Mouse (Mus musculus) embryonic facial prominence, embryonic 14.5 days (tissue): Measurements from ENCODE around the gene Ccdc6. TPM values are rescaled to one million over a fixed set of nuclear protein-coding genes. Genes with fewer than 3 reads are reported as not detected.

Source experiments
- ATAC-seq: fragments of 200-750 bp; cut with Nextera tagmentation; 2 replicates; pipeline ENCODE4 v1.8.0; 2017; ENCODE audit warnings: low read depth, moderate number of reproducible peaks, moderate TSS enrichment
- DNase-seq: peaks from one replicate; pipeline ENCODE4 v3.0.0-alpha.2; 2015; ENCODE audit warnings: low spot score
- H3K27ac ChIP-seq: fragments of 300-500 bp; sonication (generic); replicated peaks from 2 replicates; pipeline ENCODE4 v1.5.1; 2014; ENCODE audit warnings: low read depth, mild to moderate bottlenecking, low read length, moderate library complexity
- H3K27me3 ChIP-seq: fragments of 300-500 bp; sonication (generic); replicated peaks from 2 replicates; pipeline ENCODE4 v1.6.1; 2014; ENCODE audit warnings: low read length; ENCODE audit not compliant: control insufficient read depth, insufficient read depth
- H3K36me3 ChIP-seq: fragments of 300-500 bp; sonication (generic); 2 replicates; pipeline ENCODE4 v1.6.1; 2014; ENCODE audit warnings: low read length, mixed read lengths; ENCODE audit not compliant: control insufficient read depth, insufficient read depth
- H3K4me1 ChIP-seq: fragments of 300-500 bp; sonication (generic); 2 replicates; pipeline ENCODE4 v1.6.1; 2014; ENCODE audit warnings: antibody characterized with exemption, low read length; ENCODE audit not compliant: control insufficient read depth, insufficient read depth
- H3K4me2 ChIP-seq: fragments of 300-500 bp; sonication (generic); 2 replicates; pipeline ENCODE4 v1.6.1; 2014; ENCODE audit warnings: low read depth, mild to moderate bottlenecking, low read length, moderate library complexity, mixed read lengths
- H3K4me3 ChIP-seq: fragments of 300-500 bp; sonication (generic); 2 replicates; pipeline ENCODE4 v1.5.1; 2014; ENCODE audit warnings: low read depth, mild to moderate bottlenecking, low read length
- H3K9ac ChIP-seq: fragments of 300-500 bp; sonication (generic); 2 replicates; pipeline ENCODE4 v1.6.1; 2014; ENCODE audit warnings: low read depth, mild to moderate bottlenecking, low read length, moderate library complexity, mixed read lengths
- H3K9me3 ChIP-seq: fragments of 300-500 bp; sonication (generic); 2 replicates; pipeline ENCODE4 v1.6.1; 2016; ENCODE audit warnings: low read length; ENCODE audit not compliant: control insufficient read depth
- WGBS: fragments of 180-500 bp; shearing (Covaris S2); extraction: QIAGEN DNeasy Blood & Tissue Kit; methylation state at CpG from one replicate; pipeline ENCODE4 v1.1.7; 2014; 5-methylcytosine and 5-hydroxymethylcytosine counted together
- polyA plus RNA-seq: library from polyadenylated mRNA; unstranded; fragments of >200 nt; fragmentation: Nextera tagmentation; extraction: Ambion mirVana; gene quantifications from 2 replicates; pipeline ENCODE4 v1.2.1, GENCODE M21; 2014

Gene Ccdc6
- 19.7 and 20.4 TPM in 2 replicates for polyA plus RNA-seq

DNA sequence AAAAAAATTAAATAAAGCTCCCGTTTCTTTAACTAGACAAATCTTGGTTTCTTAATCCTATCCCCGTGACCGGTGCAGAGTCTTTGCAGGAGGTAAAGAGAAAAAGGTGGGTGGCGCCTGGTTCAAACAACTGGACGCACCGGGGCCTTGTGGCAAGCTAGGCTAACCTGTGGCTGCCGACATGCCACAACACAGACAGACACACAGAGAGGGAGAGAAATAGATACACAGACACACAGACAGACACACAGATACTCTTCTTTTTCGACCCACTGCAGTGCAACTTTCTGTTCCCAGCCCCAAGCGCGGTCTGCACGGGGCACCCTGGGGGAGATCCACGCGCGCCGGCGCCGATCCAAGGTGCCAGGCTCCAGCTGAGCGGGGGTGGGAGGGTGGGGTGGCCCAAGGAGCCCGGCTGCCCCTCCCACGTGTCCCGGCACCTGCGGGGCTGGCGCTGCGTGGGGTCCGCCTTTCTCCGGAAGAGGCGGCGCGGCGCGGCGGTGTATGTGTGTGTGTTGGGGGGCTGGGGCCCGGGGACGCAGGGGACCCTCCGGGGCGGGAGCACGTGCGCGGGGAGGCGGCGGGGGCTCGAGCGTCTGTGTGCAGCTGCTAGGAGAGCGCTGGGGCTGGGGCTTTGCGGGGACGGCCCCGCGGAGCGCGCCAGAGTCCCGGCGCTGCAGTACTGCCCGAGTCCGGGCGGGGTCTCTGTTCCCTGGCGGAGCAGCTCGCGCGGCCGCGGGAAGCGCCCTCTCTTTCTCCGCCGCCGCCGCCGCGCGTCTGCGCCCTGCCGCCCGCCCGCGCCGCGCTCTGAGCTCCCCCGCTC, at the start of gene Ccdc6:
Gene Ccdc6 (plus strand): TSS at position 756 of the 823 bp plus-strand sequence.
- Histone ChIP-seq H3K4me3 (peak within 1 kb of the TSS; percentile 91), H3K27ac (peak within 1 kb of the TSS; percentile 90), H3K9ac (peak within 1 kb of the TSS; percentile 89), H3K36me3 (no peaks in the 10 kb centered on the region), H3K27me3 (no peaks in the 10 kb centered on the region), H3K4me1 (peaks cover 32% of the 10 kb centered on the region), H3K4me2 (peak within 1 kb of the TSS; percentile 76), H3K9me3 (0 out of 2 replicates have a peak, but pooled peaks cover 2% of the 10 kb centered on the region)
- DNase-seq (peak; percentile 91), ATAC-seq (peak; percentile 90)
- WGBS: 2% methylated on average over 17 of the region's 77 CpGs

DNA sequence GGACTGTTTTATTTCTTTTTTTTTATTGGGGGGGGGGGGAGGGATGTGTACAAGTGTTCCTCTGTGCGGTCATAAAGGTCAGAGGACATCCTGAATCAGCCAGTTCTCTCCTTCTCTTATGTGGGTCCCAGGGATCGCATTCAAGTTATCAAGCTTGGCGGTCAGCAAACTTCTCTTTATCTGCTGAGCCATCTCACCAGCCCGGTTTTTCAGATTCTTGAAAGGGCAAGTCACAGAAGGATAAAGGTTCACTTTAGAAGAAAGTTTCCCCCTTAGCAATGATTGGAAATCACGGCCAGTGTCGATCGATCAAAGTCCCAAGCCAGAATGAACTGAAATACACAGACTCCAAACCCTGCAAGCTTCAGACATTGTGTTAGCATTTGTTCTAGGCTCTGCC, 47.1 kb upstream of the Ccdc6 start:
- DNase-seq (no peak), ATAC-seq (no peak)
- H3K9me3 ChIP-seq: peaks cover 6% of the 10 kb centered on the region; the same call in 1 of the 2 replicates
- H3K9ac ChIP-seq: no peak overlapping the region
- H3K27me3 ChIP-seq: no peaks in the 10 kb centered on the region
- no peaks in the 10 kb centered on the region for H3K36me3 ChIP-seq
- no peak overlapping the region for H3K27ac ChIP-seq
- WGBS: 86% methylated on average over 7 of the region's 7 CpGs
- no peak overlapping the region for H3K4me3 ChIP-seq
- no peak overlapping the region for H3K4me2 ChIP-seq
- H3K4me1 ChIP-seq: no peaks in the 10 kb centered on the region

DNA sequence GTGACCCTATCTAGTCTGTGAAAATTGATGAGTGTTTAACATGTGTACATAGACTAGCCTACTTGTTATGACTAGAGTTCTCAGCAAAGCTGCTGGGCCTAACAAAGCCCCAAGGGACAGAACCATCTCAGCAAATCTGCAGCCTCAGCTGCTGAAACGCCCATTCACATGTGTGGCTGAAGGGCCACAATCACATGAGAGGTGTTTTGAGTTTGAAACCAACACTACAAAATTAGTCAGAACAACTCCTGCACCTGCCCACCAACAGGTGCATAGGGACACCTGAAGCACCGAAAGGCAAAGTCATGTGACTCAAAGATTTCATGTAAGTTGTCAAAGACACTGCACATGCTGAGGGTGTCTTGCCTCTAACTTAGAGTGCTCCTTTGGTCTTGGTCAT, 41.6 kb upstream of the Ccdc6 start:
- H3K27ac ChIP-seq: no peak overlapping the region
- no peaks in the 10 kb centered on the region for H3K27me3 ChIP-seq
- peaks cover 6% of the 10 kb centered on the region; the same call in 1 of the 2 replicates for H3K9me3 ChIP-seq
- WGBS: 83% methylated on average over 2 of the region's 2 CpGs
- no peak overlapping the region for H3K4me2 ChIP-seq
- no peak overlapping the region for H3K9ac ChIP-seq
- H3K4me3 ChIP-seq: no peak overlapping the region
- H3K4me1 ChIP-seq: no peaks in the 10 kb centered on the region
- ATAC-seq (no peak), DNase-seq (no peak)
- H3K36me3 ChIP-seq: no peaks in the 10 kb centered on the region

DNA sequence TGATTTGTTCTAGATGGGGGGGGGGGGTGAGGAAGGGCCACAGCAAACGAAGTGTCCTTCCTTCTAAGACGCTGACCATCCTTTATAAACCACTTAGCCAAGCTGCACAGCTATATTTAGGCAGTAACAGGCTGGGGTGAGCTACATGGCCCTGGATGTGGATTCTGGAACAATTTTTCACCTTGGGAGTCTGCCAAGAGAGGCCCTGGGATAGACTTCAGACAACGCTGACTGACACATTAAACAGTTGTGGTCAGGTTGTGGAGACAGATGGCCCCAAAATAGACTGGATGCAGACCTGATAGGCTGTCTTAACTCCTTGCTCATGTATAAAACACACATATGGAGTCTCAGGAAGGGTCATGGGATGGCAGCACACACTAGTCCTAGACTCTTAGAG, 39.9 kb upstream of the Ccdc6 start:
- Histone ChIP-seq H3K36me3 (no peaks in the 10 kb centered on the region), H3K4me2 (no peak overlapping the region), H3K27ac (0 out of 2 replicates have a peak overlapping the region, but pooled peaks have one; percentile 10), H3K9ac (no peak overlapping the region), H3K4me1 (no peaks in the 10 kb centered on the region), H3K4me3 (no peak overlapping the region), H3K9me3 (peaks cover 6% of the 10 kb centered on the region; the same call in 1 of the 2 replicates), H3K27me3 (no peaks in the 10 kb centered on the region)
- DNase-seq (peak; percentile 87), ATAC-seq (peak; percentile 59)
- 56% methylated on average over 3 of the region's 3 CpGs for WGBS

DNA sequence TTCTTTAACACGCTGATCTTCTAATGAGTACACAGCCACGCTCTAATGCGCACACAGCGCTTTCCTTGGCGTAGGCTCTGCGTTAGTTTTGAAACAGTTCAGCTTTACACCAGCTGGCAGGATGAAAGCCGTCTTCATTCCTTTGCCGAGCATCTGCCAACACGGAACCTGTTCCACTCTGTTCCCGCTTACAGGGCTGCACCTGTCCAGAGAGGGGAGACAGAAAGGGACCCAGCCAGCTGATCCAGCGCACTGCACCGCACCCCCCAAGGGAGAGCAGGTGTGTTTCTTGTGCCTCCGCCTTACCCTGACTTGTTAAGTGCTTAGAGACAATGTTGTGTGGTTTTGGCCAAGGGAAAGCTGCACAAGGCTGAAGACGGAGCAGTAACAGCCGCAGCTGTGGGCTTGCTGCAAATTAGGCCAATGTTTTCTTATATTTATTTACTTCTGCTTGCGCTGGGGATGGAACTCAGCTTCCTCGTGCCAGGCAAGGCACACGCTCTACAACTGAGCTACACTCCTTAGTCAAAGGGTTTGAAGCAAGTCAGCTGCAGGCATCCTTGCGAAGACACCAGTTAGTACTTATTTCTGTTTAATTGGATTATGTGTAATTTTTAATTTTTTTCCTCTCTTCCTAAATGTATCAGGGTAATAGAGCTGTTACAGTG, 36.8 kb upstream of the Ccdc6 start:
- Histone ChIP-seq H3K27ac (no peak overlapping the region), H3K4me3 (no peak overlapping the region), H3K9ac (no peak overlapping the region), H3K36me3 (no peaks in the 10 kb centered on the region), H3K4me1 (no peaks in the 10 kb centered on the region), H3K9me3 (no peaks in the 10 kb centered on the region), H3K27me3 (no peaks in the 10 kb centered on the region), H3K4me2 (peak overlapping the region; percentile 15; the same call in 1 of the 2 replicates)
- ATAC-seq (peak; percentile 91), DNase-seq (peak; percentile 87)
- 61% methylated on average over 19 of the region's 19 CpGs for WGBS

DNA sequence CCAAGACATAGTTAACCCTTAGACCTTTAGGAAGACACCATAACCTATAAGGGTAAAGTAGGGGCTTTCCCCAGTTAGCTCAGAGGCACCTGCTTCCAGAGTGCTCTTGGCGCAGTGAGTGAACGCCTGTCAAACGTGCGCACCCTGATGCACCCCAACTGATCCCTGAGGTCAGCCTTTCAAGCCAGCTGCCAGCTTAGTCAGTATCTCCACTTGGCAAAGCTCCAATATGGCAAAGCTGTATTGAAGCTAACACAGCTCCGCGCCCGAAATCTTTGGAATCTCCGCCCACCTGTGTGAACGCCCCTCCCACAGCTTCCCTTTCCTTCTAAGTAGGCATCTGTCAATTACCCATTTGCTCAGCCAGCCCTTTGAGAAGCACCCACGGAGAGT, 36.2 kb upstream of the Ccdc6 start:
- Histone ChIP-seq H3K27me3 (no peaks in the 10 kb centered on the region), H3K4me1 (no peaks in the 10 kb centered on the region), H3K4me3 (no peak overlapping the region), H3K27ac (no peak overlapping the region), H3K9me3 (no peaks in the 10 kb centered on the region), H3K4me2 (no peak overlapping the region), H3K9ac (no peak overlapping the region), H3K36me3 (no peaks in the 10 kb centered on the region)
- peak; percentile 75 for DNase-seq
- peak; percentile 31 for ATAC-seq
- WGBS: 40% methylated on average over 10 of the region's 10 CpGs

DNA sequence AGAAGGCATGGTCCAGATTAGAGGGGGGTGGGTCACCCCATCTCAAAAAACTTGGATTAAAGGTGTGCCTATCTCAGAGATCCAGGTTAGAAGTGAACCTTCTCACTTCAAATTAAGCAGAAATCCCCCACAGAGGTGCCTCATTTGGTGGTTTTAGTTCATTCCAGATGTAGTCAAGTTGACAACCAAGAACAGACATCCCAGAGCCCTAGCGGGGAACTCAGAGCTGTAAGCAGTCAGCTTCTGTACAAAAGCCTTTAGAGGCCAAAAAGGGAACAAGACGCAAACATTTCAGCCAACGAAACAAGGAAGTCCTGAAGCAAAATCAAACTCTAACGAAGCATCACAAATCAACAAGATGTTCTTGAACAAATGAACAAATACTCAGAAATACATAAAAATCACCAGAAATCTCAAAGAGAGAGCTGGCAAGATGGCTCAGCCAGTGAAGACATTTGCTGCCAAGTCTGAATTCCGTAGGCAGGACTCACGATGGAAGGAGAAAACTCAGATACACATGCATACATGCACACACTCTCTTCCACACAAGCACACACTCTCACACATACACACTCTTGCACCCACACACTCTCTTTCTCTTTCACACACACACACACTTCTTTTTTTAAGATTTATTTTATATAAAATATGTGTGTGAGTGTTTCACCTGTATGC, 32.9 kb upstream of the Ccdc6 start:
- WGBS: 68% methylated on average over 6 of the region's 6 CpGs
- H3K9me3 ChIP-seq: no peaks in the 10 kb centered on the region
- H3K27me3 ChIP-seq: no peaks in the 10 kb centered on the region
- no peaks in the 10 kb centered on the region for H3K4me1 ChIP-seq
- H3K4me2 ChIP-seq: no peak overlapping the region
- no peaks in the 10 kb centered on the region for H3K36me3 ChIP-seq
- ATAC-seq (no peak), DNase-seq (no peak)
- H3K27ac ChIP-seq: no peak overlapping the region
- H3K4me3 ChIP-seq: no peak overlapping the region
- H3K9ac ChIP-seq: no peak overlapping the region

DNA sequence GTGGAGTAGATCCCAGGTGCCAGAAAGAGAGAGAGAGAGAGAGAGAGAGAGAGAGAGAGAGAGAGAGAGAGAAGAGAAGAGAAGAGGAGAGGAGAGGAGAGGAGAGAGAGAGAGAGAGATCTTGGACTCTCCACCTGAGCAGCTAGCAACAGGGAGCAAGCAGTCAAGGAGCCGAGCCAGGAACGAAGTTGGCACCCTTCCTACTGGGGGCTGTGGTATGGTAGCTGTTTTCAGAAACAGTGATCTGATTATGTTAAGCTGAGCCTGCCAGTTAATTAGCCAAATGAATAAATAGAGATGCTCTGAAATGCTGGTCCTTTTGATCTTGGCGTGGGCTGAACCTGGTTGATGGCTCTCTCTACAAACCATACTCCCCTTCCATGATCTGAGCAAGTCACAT, 31.7 kb upstream of the Ccdc6 start:
- no peak for ATAC-seq
- WGBS: 71% methylated on average over 3 of the region's 3 CpGs

More for the DNA sequence above, 31.7 kb upstream of the Ccdc6 start:
- no peak overlapping the region for H3K4me3 ChIP-seq
- no peak overlapping the region for H3K4me2 ChIP-seq
- DNase-seq: no peak
- H3K4me1 ChIP-seq: no peaks in the 10 kb centered on the region
- no peak overlapping the region for H3K9ac ChIP-seq
- no peaks in the 10 kb centered on the region for H3K9me3 ChIP-seq
- no peak overlapping the region for H3K27ac ChIP-seq
- no peaks in the 10 kb centered on the region for H3K27me3 ChIP-seq
- no peaks in the 10 kb centered on the region for H3K36me3 ChIP-seq
